Mouse (Mus musculus): ENCODE results near the gene Fra10ac1. TPM values are rescaled to one million over a fixed set of nuclear protein-coding genes. Genes with fewer than 3 reads are reported as not detected.

Gene Fra10ac1
- total RNA-seq (2021) = 10 to 100 TPM; 14.4 to 14.9 TPM

DNA sequence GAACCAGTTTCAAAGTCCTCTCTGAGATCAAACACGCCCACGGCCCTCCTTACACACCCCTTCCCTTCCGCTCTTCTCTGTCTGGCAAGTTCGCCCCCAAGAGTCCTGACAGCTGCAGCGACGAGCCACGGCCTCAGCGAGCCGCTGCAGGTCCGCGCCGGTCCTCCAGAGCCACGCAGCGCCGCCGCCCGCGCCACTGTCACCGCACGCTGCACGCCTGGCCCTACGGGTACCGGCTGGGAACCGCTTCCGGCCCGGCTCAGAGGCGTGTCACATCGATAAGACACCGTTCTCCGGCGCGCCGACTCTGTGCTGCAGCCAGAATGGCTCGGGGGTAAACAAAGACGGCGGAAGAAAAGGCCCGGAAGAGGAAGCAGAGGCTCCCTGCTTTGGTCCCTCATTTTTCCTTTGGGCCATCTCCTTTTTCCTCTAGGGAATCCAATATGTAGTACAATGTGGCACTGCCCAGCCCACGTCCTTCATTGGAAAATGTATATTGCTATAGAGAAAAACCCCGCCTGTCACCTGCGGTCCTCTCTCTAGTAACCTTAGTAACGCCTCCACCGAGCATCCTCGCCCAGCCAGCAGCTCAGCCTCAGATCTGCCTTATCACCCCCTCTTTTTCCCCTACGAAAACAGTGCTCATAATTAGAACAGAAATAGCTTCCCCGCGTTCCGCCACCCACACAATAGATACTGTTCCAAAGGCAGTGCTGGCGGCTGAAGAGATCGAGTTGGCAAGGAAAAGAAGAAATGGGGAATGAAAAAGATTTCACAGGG lies at the start of gene Fra10ac1:
Gene Fra10ac1, minus strand, starts transcription at position 252 of the 780 bp plus-strand sequence.
- peak; percentile 95 for DNase-seq

DNA sequence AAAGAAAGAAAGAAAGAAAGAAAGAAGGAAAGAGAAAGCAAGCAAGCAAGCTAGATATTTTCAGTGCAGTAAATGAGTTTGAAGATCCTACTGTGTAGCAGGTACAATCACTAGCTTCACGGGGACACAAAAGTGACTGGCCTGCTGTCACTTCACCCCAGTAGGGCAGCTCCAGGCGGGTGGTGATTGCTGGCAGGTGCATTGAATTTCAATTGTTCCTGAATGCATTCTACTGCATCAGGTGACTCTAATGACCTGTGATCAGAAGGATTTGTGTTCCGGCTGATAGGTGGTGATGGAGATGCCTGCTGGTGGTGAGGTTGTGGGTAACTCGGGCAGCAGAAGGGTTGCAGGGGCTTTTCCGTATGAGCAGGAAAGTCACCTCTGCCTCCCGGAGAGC lies 47.1 kb upstream of the Fra10ac1 start:
- no peak for DNase-seq

DNA sequence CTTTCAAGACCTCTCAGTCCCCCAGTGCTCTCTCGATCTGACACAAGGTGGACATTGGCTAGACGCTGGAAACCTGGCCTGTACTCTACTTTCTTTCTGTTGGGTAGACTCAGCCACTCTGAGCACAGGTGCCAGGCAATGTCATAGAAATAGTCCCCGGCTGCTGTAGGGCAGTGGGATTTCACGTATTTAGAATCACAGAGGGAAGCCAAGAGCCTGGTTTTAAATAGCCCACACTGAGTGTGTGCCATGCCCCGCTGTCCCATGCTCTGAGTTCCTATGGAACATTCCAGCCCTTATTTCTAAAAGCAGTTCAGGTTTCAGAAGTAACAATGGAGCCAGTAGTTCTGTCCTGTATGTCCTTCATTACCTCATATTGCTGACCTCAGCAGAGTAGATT lies 43.5 kb upstream of the Fra10ac1 start:
- DNase-seq = peak; percentile 14

DNA sequence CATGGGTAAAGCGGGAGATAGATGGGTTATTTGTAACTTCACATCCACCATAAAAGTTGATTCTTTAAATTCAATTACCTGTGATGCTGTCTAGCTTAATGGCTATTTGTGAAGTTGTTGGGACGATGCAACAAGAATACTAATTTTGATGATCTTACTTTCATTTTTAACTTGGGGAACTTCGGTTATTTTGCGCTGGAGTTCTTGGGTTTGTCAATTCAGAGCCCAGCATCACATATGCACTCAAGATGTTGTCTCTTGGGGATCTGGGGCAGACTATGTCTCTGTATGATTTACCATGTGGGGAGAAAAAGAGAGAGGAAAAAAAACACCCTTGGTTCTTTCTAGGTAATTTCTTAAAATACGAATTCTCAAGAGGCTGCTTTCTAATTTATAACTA lies 41.8 kb upstream of the Fra10ac1 start:
- DNase-seq = no peak

DNA sequence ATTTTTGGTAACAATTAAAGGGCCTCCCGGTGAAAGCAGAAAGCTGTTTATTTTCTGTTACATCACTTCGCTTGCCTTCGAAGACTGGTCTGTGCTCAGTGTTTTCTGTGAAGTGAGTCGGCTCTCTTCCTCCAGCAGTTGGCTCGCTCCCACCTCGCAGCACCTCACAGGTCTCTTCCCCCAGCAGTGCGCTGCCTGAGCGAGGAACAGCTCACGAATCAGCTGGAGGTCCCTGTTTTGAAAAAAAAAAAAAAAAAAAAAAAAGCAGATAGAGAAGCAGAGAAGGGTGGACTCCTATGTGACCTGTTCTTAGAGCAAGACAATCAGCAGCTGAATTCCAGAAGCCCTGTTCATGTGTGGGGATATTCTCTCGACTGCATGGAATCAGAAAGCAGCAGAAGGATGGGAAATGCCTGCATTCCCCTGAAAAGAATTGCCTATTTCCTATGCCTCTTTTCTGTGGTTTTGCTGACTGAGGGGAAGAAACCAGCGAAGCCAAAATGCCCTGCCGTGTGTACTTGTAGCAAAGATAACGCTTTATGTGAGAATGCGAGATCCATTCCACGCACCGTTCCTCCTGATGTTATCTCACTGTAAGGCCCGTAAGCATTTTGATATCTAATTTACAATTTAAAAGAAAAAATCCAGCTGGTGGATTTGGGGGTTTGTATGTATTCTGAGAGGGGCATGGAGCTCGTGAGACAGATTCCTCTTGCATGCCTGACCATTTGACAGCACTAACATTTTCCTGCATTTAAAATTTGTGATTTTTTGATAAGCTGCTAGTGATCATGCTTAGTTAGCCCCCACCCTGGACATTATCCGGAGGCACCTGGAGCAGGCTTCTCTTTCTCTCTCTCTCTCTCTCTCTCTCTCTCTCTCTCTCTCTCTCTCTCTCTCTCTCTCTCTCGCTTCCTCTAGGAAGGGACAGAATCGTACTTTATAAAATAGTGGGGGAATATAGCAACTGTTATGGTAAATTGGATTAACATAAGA lies 40.8 kb upstream of the Fra10ac1 start, which contains the start of gene Lgi1:
Gene Lgi1, plus strand, starts transcription at position 32 of the 996 bp plus-strand sequence.
- DNase-seq = no peak

DNA sequence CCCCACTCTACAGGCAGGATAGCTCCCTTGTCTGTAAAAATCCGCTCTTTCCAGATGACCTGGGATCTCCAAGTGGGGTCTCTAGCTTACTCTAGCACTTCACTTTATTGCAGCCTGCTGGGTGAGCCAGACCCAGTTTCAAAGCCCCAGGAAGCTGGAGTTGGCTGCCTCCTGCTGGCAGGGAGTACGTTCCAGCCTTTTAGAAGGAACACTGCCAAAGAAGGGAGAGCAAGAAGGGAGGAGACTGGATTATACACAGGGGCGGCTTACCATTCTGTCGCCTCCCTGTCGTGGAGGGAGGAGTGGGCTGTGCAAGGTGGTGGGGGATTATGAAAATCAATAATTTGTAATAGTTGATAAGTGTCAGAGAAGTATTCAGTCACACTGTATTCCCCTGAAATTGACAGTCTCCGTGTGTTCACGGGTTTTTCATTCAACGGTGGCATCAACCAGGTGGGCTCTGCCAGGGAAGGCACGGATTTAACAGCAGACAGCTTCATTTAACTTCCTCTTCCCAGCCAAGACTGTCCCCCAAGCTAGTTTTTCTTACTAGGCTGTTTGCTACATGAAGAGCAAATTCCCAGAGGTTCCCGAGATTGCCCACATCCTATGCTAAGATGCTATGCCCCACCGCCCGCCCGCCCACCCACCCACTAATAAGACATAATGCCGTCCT lies 40.0 kb upstream of the Fra10ac1 start:
- DNase-seq = peak; percentile 20

DNA sequence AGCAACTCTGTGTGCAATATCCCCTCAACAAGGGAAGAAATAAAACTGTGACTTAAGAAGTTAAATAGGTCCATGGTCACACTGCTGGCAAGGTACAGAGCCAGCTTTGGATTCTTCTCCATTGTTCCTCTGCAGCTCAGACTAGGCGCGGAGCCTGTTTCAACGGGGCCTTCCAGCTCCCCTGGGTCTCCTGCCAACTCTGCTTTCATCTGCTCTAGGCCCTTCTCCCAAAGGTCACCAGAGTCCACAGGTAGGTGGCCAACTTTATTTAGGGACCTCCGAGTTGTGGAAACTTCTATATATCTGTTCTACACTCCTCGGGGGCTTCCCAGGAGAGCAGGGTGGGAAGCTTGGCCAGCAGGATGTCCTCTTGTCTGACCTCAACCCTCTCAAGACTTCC lies 37.4 kb upstream of the Fra10ac1 start:
- peak; percentile 12 for DNase-seq

DNA sequence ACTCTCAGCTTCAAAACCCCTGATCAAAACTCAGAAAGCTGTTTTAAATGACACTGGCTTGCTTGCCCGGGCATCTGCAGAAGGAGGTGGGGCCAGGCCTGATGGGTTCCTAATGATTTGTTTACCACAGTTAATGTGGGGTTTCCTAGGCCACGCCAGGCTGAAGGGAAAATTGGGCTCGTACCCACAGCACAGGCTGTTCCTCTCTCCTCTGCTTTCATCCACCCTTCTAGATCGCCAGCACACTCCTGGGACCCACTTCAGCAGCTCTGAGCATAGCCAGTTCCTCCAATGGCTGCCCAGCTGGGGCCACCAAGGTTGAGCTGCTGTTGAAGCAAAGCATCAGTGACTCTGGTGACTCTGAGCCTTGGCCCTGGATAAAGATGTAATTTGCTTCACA lies 36.4 kb upstream of the Fra10ac1 start:
- DNase-seq = no peak

DNA sequence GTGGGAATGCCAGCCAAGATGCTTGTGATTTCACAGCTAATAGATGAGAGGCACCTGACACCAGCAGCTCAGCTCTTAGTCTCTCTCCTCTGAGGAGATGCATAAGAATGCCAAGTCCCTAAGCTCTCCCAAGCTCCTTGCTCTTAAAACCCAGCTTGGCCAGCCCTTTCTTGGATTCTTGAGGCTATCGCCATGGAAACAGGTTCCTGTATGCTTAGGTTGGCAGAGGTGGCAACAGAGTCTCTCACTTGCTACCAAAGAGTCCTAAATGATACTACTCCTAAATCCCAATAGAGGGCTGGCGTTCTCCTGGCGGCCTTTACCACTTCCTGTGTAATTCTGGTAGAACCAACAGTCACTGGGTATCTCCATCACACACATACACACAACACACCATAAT lies 35.5 kb upstream of the Fra10ac1 start:
- DNase-seq = no peak

DNA sequence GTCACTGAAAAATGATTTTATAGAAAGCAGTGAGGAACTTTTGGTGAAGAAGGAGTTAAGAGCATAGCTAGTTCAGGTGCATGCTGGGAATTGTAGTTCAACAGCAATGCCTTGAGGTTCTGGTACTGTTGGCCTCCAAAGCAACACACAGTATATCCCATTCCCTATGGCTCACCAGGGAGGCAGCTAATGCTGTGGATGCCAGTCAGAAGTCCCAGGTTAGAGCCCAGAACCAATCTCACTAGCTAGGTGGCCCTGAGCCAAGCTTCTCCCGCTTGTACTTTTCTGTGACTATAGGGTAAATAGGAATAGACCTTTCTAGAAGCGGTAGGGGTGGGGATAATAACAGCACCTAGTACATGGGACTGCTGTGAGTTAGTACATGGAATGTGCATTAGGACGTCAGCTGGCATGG lies 34.7 kb upstream of the Fra10ac1 start:
- DNase-seq = no peak

DNA sequence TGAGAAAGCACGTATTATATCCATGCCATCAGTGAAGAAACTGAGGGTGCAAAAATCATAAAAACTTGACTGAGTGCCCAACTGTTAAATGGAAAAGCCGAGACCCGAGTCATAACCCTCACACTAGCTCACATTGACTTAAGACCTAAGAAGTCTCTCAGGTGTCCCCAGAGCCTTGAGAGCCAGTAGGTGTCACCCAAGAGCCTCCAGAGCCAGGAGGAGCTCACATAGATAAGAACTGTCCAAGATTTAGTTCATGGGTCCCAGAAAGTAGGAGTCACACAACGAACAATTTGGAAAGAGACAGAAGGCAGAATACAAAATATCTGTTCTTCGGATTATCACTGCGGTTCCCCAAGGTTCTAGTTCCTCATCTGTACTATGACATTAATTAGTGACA lies 29.8 kb upstream of the Fra10ac1 start:
- peak; percentile 36 for DNase-seq

DNA sequence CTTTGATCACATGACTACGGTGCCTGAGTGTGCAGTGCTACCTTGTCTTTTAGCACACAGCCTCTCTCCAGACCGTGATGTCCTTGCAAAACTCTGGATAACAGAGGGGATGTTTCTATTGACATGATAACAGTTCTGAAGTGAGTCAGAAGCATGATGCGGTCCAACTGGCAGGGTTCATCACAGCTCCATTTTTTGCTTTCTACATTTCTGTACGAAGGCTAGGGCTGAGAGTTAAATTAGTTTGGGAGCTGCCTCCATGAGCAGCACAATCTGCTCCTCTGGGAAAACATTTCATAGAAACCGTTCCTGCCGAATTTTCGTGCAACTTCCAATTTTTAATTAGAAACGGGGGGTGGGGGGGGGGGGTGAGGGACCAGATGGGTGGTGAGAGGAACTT lies 25.7 kb upstream of the Fra10ac1 start:
- DNase-seq = no peak

DNA sequence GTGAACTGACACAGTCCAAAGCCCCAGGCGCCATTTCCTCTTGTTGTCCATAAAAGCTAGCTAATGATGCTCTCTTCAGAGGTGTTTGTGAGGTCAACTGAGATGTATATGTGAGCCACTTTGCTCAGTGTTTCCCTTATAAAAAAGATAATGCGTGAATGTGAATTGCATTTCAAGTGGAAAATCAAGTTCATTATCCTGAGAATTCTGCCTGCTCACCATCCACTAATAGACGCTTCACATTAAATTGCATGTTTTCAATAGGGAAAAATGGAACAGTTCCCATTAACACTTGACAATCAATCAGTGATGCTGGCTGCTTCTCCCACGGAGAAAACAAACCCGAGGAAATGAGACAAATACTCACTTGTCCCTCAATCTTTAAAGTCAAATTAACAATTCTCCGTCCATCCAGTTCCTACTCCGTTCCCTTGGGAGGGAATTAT lies 22.2 kb upstream of the Fra10ac1 start:
- DNase-seq = no peak

DNA sequence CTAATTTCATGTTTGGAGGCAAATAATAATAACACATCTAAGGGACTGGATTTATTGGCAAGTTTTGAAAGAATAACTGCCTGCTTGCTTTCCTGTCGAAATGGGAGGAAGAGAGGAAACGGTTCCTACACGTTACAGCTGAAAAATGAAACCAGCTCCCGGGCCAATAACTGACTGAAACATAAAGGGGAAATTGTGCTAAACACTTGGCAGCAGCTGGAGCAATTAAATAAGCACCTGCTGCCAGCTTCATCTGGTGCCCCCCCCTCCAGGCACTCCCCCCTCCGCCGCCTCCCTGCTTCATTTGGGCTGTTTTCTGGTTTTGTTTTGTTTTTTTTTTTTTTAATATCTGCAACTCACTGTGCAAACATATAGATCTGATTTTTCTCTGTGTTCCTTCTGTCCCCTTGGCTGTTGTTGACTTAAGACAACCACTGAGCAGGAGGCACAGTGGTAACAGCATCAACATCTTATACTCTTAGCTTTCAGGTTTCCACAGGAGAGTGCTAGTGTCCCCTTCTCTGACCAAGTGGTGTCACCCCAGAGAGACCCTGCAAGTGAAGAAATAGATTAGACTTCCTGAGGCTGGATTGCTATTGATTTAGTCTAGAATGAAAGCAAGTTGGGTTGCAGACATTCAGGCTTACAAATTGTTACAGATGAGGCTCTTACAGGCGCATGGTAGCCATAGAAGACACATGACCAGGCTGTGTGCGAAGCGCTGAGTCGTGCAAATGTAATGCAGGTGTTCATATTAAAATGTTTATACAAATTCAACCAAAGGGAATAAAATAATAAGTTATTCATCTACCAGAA lies 21.6 kb upstream of the Fra10ac1 start:
- no peak for DNase-seq

DNA sequence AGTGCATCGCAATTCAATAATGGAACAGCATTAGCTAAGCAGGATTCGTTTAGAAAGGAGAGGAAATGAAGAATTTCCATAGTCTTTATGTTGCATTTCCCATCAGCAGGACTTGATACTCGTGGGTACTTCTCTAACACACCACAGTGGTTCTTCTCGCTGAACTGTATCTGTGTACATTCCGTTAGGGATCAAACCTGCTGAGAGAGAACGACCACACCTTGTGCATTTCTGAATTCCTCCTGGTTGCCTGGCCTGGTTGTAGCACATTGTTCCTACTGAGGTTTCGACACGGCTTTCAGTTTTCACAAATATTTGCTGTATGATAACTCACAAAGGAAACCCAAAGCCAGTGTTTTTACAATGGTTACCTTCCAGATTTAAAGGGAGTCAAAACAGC lies 20.8 kb upstream of the Fra10ac1 start:
- DNase-seq = no peak

DNA sequence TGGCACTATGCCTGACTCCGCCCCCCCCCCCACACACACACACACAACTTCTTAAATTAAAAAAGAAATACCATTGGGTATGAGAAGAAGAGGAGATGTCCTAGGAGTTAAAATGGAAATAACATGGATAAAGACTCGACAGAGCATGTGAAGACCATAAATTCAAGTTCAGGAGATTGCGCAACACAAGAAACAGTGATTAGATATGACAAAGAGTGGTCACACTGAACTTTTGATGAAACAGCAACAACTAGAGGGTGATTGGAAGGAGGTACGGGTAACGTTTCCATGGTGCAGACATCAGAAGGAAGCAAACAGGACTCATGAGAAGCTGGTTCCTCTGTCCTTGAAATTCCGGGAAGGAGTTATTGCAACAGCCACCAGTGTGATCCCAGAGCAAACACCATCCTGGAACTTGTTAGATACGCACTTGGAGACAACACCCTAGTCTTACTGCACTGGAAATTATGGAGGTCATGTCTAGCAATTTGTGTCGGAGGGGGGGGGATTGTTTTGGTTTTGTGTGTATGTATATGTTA lies 18.4 kb upstream of the Fra10ac1 start:
- DNase-seq = no peak

DNA sequence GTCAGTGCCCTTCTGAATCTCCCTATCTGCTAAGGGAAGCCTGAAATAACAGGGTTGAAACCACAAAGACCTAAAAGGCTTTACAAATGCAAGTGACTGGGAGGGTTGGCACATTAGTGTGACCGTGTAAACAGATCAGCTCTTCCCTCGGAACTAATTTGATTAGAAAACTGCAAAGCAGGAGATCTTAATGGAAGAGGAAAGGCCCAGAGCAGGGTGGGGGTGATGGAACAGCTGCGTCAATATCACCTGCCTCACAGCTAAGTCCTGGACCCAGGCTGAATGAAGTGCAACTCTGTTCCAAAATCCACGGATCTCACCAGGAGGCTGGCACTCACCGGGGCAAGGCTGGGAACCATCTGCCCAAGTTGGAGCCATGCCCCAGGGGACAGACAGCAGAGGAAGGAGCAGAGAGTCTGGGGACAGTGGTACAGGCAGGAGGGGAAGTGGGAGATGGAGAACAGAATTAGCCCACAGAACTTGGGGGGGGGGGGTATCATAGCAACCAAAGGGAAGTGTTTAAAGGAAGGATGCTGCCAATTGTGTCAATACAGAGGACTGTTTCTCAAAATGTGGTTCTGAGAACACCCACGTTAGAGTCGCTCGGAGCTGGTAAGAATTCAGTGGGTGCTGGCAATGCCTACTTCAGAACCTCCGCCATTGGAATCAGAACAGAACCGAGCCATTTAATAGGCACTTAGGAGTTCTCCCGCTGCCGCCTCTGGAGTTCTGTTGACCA lies 14.4 kb upstream of the Fra10ac1 start:
- DNase-seq = no peak

DNA sequence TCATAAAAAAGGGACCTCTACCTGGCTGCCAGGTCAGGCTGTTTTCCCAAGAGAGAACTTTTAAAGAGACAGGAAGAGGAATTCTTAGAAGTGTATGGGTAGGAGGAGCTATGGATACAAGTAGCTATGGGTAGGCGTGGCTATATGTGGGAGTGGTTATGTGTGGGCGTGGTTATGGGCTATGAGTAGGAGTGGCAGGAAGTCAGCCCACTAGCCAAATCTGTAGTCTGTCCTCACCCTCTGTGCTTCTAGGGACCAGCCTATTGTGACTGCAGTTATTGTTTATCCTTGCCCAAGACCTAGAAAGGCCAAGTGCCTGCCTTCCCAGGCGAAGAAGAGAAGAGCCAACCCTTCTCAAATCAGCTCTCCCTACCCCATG lies 13.9 kb upstream of the Fra10ac1 start:
- DNase-seq = no peak

DNA sequence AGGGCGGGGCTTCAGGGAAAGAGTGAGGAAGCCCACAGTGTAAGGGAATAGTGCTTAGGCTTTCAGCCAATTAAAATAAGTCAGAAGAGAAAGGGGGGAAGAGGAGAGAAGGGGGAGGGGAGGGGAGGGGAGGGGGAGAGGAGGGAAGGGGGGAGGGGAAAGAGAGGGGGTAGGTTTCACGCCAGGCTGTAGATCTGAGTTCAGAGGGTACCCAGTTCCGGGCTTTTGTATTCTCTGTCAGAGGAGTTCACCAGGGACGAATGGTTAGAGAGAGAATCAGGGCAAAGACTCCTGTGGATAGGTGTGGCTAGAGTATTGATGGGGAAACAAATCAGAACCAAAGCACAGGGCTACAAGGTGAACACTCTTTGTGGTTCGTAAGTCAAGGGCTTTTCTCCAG lies 12.6 kb upstream of the Fra10ac1 start:
- DNase-seq = no peak

DNA sequence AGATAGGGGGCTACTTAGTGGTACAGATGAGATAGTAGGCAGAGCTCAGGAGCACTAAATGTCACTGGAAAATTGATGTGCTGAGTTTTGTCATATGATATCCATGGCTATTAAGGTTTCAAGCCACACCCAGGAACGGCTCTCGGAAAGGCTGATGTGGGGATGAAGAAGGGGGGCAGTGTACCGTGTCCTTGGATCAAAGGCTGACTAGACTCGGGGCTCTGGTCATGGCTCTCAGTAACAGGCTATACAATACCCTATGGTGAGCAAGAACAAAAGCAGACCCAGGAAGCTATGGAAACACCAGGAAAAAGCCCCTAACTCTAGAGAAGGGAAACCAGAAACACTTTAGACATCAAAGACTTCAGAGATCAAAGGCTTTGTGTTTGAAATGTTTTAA lies 8.6 kb upstream of the Fra10ac1 start:
- DNase-seq = no peak

DNA sequence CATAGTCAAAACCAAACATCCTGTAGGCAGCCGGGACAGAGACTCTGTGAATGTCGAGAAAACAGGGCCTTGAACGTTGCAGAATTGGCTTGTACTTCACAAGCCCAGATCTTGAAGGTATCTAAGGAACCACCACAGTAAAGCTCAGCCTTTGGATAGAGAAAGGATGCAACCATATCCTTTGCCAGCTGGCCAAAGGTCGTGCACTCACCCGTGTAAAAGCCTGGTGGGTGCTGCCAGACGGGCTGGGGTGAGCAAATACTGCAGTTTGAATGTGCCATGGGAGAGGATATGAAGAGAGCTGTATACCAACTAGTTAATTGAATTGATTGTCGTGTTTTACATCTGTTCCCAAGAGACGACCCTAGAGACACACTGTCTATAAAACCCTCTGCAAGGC lies 8.1 kb upstream of the Fra10ac1 start:
- DNase-seq = no peak

All from heart, postnatal 4 days (tissue).